8 mouse cellular contexts compared by ENCODE assay signal in the genomic region with DNA sequence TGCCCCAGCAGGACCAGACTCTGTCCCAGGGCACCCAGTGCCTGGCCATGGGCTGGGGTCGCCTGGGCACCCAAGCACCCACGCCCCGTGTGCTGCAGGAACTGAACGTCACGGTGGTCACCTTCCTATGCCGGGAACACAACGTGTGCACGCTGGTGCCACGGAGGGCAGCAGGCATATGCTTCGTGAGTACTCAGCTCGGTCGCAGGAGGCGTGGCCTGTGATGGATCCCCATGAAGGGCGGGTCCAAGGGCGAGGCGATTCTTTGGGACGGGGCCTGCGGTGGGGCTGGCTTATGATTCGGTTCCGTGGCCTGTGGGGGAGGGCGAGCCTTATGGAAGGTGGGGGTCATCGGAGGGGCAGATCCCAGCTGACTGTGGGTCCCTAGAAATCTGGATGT. TPM values are rescaled to one million over a fixed set of nuclear protein-coding genes. Genes with fewer than 3 reads are reported as not detected.
DNase-seq lines count a peak whose midpoint lies in the region; ATAC-seq lines count a peak whose summit lies in the region.

No protein-coding gene starts in this region.

- ATAC-seq in heart, embryonic 13.5 days (ENCODE audit: extremely low read depth, insufficient number of reproducible peaks, low FRiP score, low TSS enrichment) = no peak
- peak; percentile 58 for ATAC-seq in embryonic facial prominence, embryonic 11.5 days (replicated peaks; ENCODE audit: insufficient number of reproducible peaks, low FRiP score, low TSS enrichment, low read depth)
- ATAC-seq in intestine, embryonic 14.5 days (replicated peaks; ENCODE audit: low FRiP score, low TSS enrichment, low read depth) = 0 out of 2 replicates have a peak, but pooled peaks have one; percentile 21
- ATAC-seq in midbrain, embryonic 11.5 days (ENCODE audit: low FRiP score) = peak; percentile 49; the same call in 1 of the 2 replicates
- ATAC-seq in cerebellum, adult (ENCODE audit: insufficient number of reproducible peaks, low FRiP score, low TSS enrichment) = no peak

- H3K9me3 ChIP-seq in heart, embryonic 13.5 days = no peaks in the 10 kb centered on the region
- H3K9me3 ChIP-seq in embryonic facial prominence, embryonic 11.5 days (replicated peaks; ENCODE audit: control insufficient read depth, low read length) = no peaks in the 10 kb centered on the region
- H3K9me3 ChIP-seq in intestine, embryonic 14.5 days (ENCODE audit: control insufficient read depth, low read length) = no peaks in the 10 kb centered on the region
- H3K9me3 ChIP-seq in midbrain, embryonic 11.5 days (ENCODE audit: control insufficient read depth, low read length) = no peaks in the 10 kb centered on the region

- H3K27ac ChIP-seq in heart, embryonic 13.5 days (replicated peaks) = no peak overlapping the region
- no peak overlapping the region for H3K27ac ChIP-seq in embryonic facial prominence, embryonic 11.5 days (replicated peaks; ENCODE audit: low read depth, low read length)
- no peak overlapping the region for H3K27ac ChIP-seq in intestine, embryonic 14.5 days (ENCODE audit: low read depth)
- no peak overlapping the region for H3K27ac ChIP-seq in midbrain, embryonic 11.5 days (ENCODE audit: low read depth, low read length)

- peak overlapping the region; percentile 74 for H3K9ac ChIP-seq in heart, embryonic 13.5 days
- H3K9ac ChIP-seq in embryonic facial prominence, embryonic 11.5 days (replicated peaks; ENCODE audit: low read length) = 0 out of 2 replicates have a peak overlapping the region, but pooled peaks have one; percentile 13
- H3K9ac ChIP-seq in intestine, embryonic 14.5 days (ENCODE audit: low read length) = peak overlapping the region; percentile 29; the same call in 1 of the 2 replicates
- 0 out of 2 replicates have a peak overlapping the region, but pooled peaks have one; percentile 34 for H3K9ac ChIP-seq in midbrain, embryonic 11.5 days (ENCODE audit: low read length)

- H3K27me3 ChIP-seq in heart, embryonic 13.5 days (replicated peaks) = peaks cover 46% of the 10 kb centered on the region
- H3K27me3 ChIP-seq in embryonic facial prominence, embryonic 11.5 days (ENCODE audit: control insufficient read depth, insufficient read depth, low read length) = peaks cover 6% of the 10 kb centered on the region; the same call in 1 of the 2 replicates
- no peaks in the 10 kb centered on the region for H3K27me3 ChIP-seq in intestine, embryonic 14.5 days (replicated peaks; ENCODE audit: control insufficient read depth, insufficient read depth, low read length)
- peaks cover 19% of the 10 kb centered on the region for H3K27me3 ChIP-seq in midbrain, embryonic 11.5 days (ENCODE audit: control insufficient read depth, insufficient read depth, low read length)

- H3K4me2 ChIP-seq in heart, embryonic 13.5 days = peak overlapping the region; percentile 62
- peak overlapping the region; percentile 39 for H3K4me2 ChIP-seq in embryonic facial prominence, embryonic 11.5 days (ENCODE audit: low read depth, low read length)
- H3K4me2 ChIP-seq in intestine, embryonic 14.5 days (ENCODE audit: low read length) = peak overlapping the region; percentile 42
- peak overlapping the region; percentile 15; the same call in 1 of the 2 replicates for H3K4me2 ChIP-seq in midbrain, embryonic 11.5 days

- WGBS in heart, embryonic 13.5 days = 6% methylated on average over 22 of the region's 22 CpGs
- WGBS in embryonic facial prominence, embryonic 11.5 days = 6% methylated on average over 22 of the region's 22 CpGs
- 7% methylated on average over 22 of the region's 22 CpGs for WGBS in intestine, embryonic 14.5 days
- WGBS in midbrain, embryonic 11.5 days = 6% methylated on average over 22 of the region's 22 CpGs

- no peak for DNase-seq in heart, postnatal 10 days
- DNase-seq in embryonic facial prominence, embryonic 11.5 days (ENCODE audit: low spot score) = peak; percentile 49
- DNase-seq in intestine, embryonic 14.5 days (ENCODE audit: low spot score) = no peak
- DNase-seq in midbrain, embryonic 11.5 days (ENCODE audit: low spot score, missing footprints) = no peak
- DNase-seq in adipocyte (ENCODE audit: low spot score) = no peak
- DNase-seq in thymus, postnatal 10 days (ENCODE audit: low spot score in 2 of 2) = no peak

- no peaks in the 10 kb centered on the region for H3K36me3 ChIP-seq in heart, embryonic 13.5 days
- H3K36me3 ChIP-seq in embryonic facial prominence, embryonic 11.5 days (replicated peaks; ENCODE audit: control insufficient read depth, insufficient read depth, low read depth, low read length) = no peaks in the 10 kb centered on the region
- no peaks in the 10 kb centered on the region for H3K36me3 ChIP-seq in intestine, embryonic 14.5 days (ENCODE audit: control insufficient read depth, insufficient read depth, low read length)
- no peaks in the 10 kb centered on the region for H3K36me3 ChIP-seq in midbrain, embryonic 11.5 days (ENCODE audit: control insufficient read depth, insufficient read depth, low read length)

- H3K4me3 ChIP-seq in heart, embryonic 13.5 days = peak overlapping the region; percentile 34
- no peak overlapping the region for H3K4me3 ChIP-seq in embryonic facial prominence, embryonic 11.5 days (ENCODE audit: low read depth, low read length)
- H3K4me3 ChIP-seq in intestine, embryonic 14.5 days (ENCODE audit: low read depth, low read length) = peak overlapping the region; percentile 18; the same call in 1 of the 2 replicates
- 0 out of 2 replicates have a peak overlapping the region, but pooled peaks have one; percentile 5 for H3K4me3 ChIP-seq in midbrain, embryonic 11.5 days (ENCODE audit: low read depth, low read length)

- peaks cover 43% of the 10 kb centered on the region for H3K4me1 ChIP-seq in heart, embryonic 13.5 days
- H3K4me1 ChIP-seq in embryonic facial prominence, embryonic 11.5 days (ENCODE audit: control insufficient read depth, insufficient read depth, low read length) = no peaks in the 10 kb centered on the region
- H3K4me1 ChIP-seq in intestine, embryonic 14.5 days (replicated peaks; ENCODE audit: control insufficient read depth, insufficient read depth, low read length) = peaks cover 13% of the 10 kb centered on the region; the same call in 1 of the 2 replicates
- peaks cover 4% of the 10 kb centered on the region; the same call in 1 of the 2 replicates for H3K4me1 ChIP-seq in midbrain, embryonic 11.5 days (ENCODE audit: control insufficient read depth, insufficient read depth, low read length)

- intact Hi-C loops in heart, postnatal 10 days (cut with DNase I) = loop anchor here (5.0 kb wide), 2 partner anchors 35 to 45 kb away; a partner anchor contains a TSS

RNA-seq across cellular contexts. Expression of a gene that starts 4.1 kb away (rescaled TPM):
- polyA plus RNA-seq in heart, embryonic 13.5 days (2015; fragmentation: Nextera tagmentation; extraction: Ambion mirVana) = 0.25 and 0.96 TPM in 2 replicates
- total RNA-seq in heart, postnatal 10 days (2021) = not detected
- 0.50 and 0.88 TPM in 2 replicates for polyA plus RNA-seq in embryonic facial prominence, embryonic 11.5 days (2014; fragmentation: Nextera tagmentation; extraction: Ambion mirVana)
- polyA plus RNA-seq in intestine, embryonic 14.5 days (2014; fragmentation: Nextera tagmentation; extraction: Ambion mirVana) = 0.55 TPM in 1 of 2 replicates, not detected in the other
- 0.18 TPM in 1 of 2 replicates, not detected in the other for polyA plus RNA-seq in midbrain, embryonic 11.5 days (2014; fragmentation: Nextera tagmentation; extraction: Ambion mirVana)

RNA-seq across cellular contexts. Expression of a gene that starts 7.5 kb away (rescaled TPM):
- 15.8 and 16.4 TPM in 2 replicates for polyA plus RNA-seq in heart, embryonic 13.5 days (2015; fragmentation: Nextera tagmentation; extraction: Ambion mirVana)
- total RNA-seq in heart, postnatal 10 days (2021) = under 1 TPM; 0.53 to 0.89 TPM
- polyA plus RNA-seq in embryonic facial prominence, embryonic 11.5 days (2014; fragmentation: Nextera tagmentation; extraction: Ambion mirVana) = 78.3 and 85.8 TPM in 2 replicates
- 38.8 and 46.4 TPM in 2 replicates for polyA plus RNA-seq in intestine, embryonic 14.5 days (2014; fragmentation: Nextera tagmentation; extraction: Ambion mirVana)
- 112 and 117 TPM in 2 replicates for polyA plus RNA-seq in midbrain, embryonic 11.5 days (2014; fragmentation: Nextera tagmentation; extraction: Ambion mirVana)

RNA-seq across cellular contexts. Expression of a gene that starts 7.7 kb away (rescaled TPM):
- polyA plus RNA-seq in heart, embryonic 13.5 days (2015; fragmentation: Nextera tagmentation; extraction: Ambion mirVana) = 2.5 and 2.6 TPM in 2 replicates
- under 1 TPM in 1 of 2 experiments, not detected in 1; 0.55 TPM for total RNA-seq in heart, postnatal 10 days (2021)
- polyA plus RNA-seq in embryonic facial prominence, embryonic 11.5 days (2014; fragmentation: Nextera tagmentation; extraction: Ambion mirVana) = 10.9 and 11.2 TPM in 2 replicates
- 5.2 and 5.9 TPM in 2 replicates for polyA plus RNA-seq in intestine, embryonic 14.5 days (2014; fragmentation: Nextera tagmentation; extraction: Ambion mirVana)
- polyA plus RNA-seq in midbrain, embryonic 11.5 days (2014; fragmentation: Nextera tagmentation; extraction: Ambion mirVana) = 11.9 and 12.1 TPM in 2 replicates

RNA-seq across cellular contexts. Expression of a gene that starts 8.7 kb away (rescaled TPM):
- not detected in 2 replicates for polyA plus RNA-seq in heart, embryonic 13.5 days (2015; fragmentation: Nextera tagmentation; extraction: Ambion mirVana)
- total RNA-seq in heart, postnatal 10 days (2021) = 10 to 100 TPM in 1 of 2 experiments, 1 to 10 TPM in 1; 3.2 to 12.0 TPM
- not detected in 2 replicates for polyA plus RNA-seq in embryonic facial prominence, embryonic 11.5 days (2014; fragmentation: Nextera tagmentation; extraction: Ambion mirVana)
- not detected in 2 replicates for polyA plus RNA-seq in intestine, embryonic 14.5 days (2014; fragmentation: Nextera tagmentation; extraction: Ambion mirVana)
- polyA plus RNA-seq in midbrain, embryonic 11.5 days (2014; fragmentation: Nextera tagmentation; extraction: Ambion mirVana) = not detected in 2 replicates

RNA-seq across cellular contexts. Expression of a gene that starts 26.7 kb away (rescaled TPM):
- polyA plus RNA-seq in heart, embryonic 13.5 days (2015; fragmentation: Nextera tagmentation; extraction: Ambion mirVana) = 41.8 and 42.1 TPM in 2 replicates
- total RNA-seq in heart, postnatal 10 days (2021) = 10 to 100 TPM; 59.5 to 60.0 TPM
- polyA plus RNA-seq in embryonic facial prominence, embryonic 11.5 days (2014; fragmentation: Nextera tagmentation; extraction: Ambion mirVana) = 36.5 and 36.9 TPM in 2 replicates
- 42.0 and 46.3 TPM in 2 replicates for polyA plus RNA-seq in intestine, embryonic 14.5 days (2014; fragmentation: Nextera tagmentation; extraction: Ambion mirVana)
- 39.7 and 45.7 TPM in 2 replicates for polyA plus RNA-seq in midbrain, embryonic 11.5 days (2014; fragmentation: Nextera tagmentation; extraction: Ambion mirVana)

Comparison
In these comparisons a context has a peak if more than half of its experiments do, and no peak if none do; other contexts are left out.
1. ATAC-seq: peak in embryonic facial prominence, embryonic 11.5 days (single experiment), intestine, embryonic 14.5 days (single experiment) and midbrain, embryonic 11.5 days (single experiment); none in heart, embryonic 13.5 days (single experiment) and cerebellum, adult (single experiment).
2. H3K9ac ChIP-seq: peak in every context shown above with its lines; median percentile 74 in heart, embryonic 13.5 days; 34 in midbrain, embryonic 11.5 days; 29 in intestine, embryonic 14.5 days; 13 in embryonic facial prominence, embryonic 11.5 days.
3. Peak in every context shown above with its lines, with median percentiles within 50 percentile points of each other: H3K4me2 ChIP-seq.